Mouse (Mus musculus): ENCODE results near the gene 1700029H14Rik. TPM values are rescaled to one million over a fixed set of nuclear protein-coding genes. Genes with fewer than 3 reads are reported as not detected.

The 1700029H14Rik gene
- polyA plus RNA-seq, 1 experiment: not detected

GRCm38 (mm10) chr8:13513556-13514370 lies 48.5 kb downstream of the 1700029H14Rik start:
- H3K4me1 ChIP-seq (ENCODE audit: control insufficient read depth, insufficient read depth, low read length): peaks cover 21% of the 10 kb centered on the region
- H3K27ac ChIP-seq (ENCODE audit: insufficient read depth, low read depth, low read length): no peak overlapping the region
- no peak overlapping the region for H3K4me3 ChIP-seq (ENCODE audit: insufficient read depth, low read length)
- TF ChIP-seq CTCF (IDR thresholded peaks at IDR 0.05; ENCODE audit: low read depth, low read length): no peak

- no peak for TF ChIP-seq POLR2A (IDR thresholded peaks at IDR 0.05; ENCODE audit: borderline replicate concordance, low read depth, low read length)
- TF ChIP-seq CTCF (IDR thresholded peaks at IDR 0.05; ENCODE audit: low read depth, low read length): no peak
- Histone ChIP-seq H3K27ac (ENCODE audit: insufficient read depth, low read depth, low read length) (no peak overlapping the region), H3K4me3 (ENCODE audit: insufficient read depth, low read length) (no peak overlapping the region), H3K4me1 (ENCODE audit: control insufficient read depth, insufficient read depth, low read length) (peaks cover 28% of the 10 kb centered on the region)
Observed at GRCm38 (mm10) chr8:13512677-13513076, 49.6 kb downstream of the 1700029H14Rik start.

DNA sequence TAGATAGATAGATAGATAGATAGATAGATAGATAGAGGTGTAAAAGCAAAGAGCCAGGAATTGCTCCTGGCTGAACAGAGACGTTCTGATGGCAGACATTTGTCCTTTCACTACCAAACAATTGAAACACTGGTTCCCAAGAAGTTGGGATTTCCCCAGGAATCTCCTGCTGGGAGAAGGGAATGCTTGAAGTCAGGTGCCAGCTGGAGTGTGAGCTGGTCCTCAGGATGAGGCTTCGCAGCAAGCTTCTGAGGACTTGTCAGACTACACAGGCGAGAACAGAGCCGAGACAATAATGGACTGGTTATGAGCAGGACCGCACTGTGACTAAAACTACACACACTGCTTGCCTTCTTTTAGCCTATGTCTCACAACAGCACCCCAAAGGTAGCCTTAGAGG lies 50.2 kb downstream of the 1700029H14Rik start:
- Histone ChIP-seq H3K4me1 (ENCODE audit: control insufficient read depth, insufficient read depth, low read length) (peaks cover 34% of the 10 kb centered on the region), H3K4me3 (ENCODE audit: insufficient read depth, low read length) (no peak overlapping the region), H3K27ac (ENCODE audit: insufficient read depth, low read depth, low read length) (no peak overlapping the region)
- TF ChIP-seq CTCF (IDR thresholded peaks at IDR 0.05; ENCODE audit: low read depth, low read length): no peak
- no peak for TF ChIP-seq POLR2A (IDR thresholded peaks at IDR 0.05; ENCODE audit: borderline replicate concordance, low read depth, low read length)

GRCm38 (mm10) chr8:13507284-13507937 lies 54.9 kb downstream of the 1700029H14Rik start:
- Histone ChIP-seq H3K4me1 (ENCODE audit: control insufficient read depth, insufficient read depth, low read length) (peaks cover 71% of the 10 kb centered on the region), H3K27ac (ENCODE audit: insufficient read depth, low read depth, low read length) (peak overlapping the region; percentile 17), H3K4me3 (ENCODE audit: insufficient read depth, low read length) (no peak overlapping the region)
- TF ChIP-seq CTCF (IDR thresholded peaks at IDR 0.05; ENCODE audit: low read depth, low read length): no peak
- no peak for TF ChIP-seq POLR2A (IDR thresholded peaks at IDR 0.05; ENCODE audit: borderline replicate concordance, low read depth, low read length)

- peak overlapping the region; percentile 17 for H3K27ac ChIP-seq (ENCODE audit: insufficient read depth, low read depth, low read length)
- no peak for TF ChIP-seq POLR2A (IDR thresholded peaks at IDR 0.05; ENCODE audit: borderline replicate concordance, low read depth, low read length)
- no peak for TF ChIP-seq CTCF (IDR thresholded peaks at IDR 0.05; ENCODE audit: low read depth, low read length)
- peaks cover 72% of the 10 kb centered on the region for H3K4me1 ChIP-seq (ENCODE audit: control insufficient read depth, insufficient read depth, low read length)
- no peak overlapping the region for H3K4me3 ChIP-seq (ENCODE audit: insufficient read depth, low read length)
Observed at GRCm38 (mm10) chr8:13506849-13507248, 55.4 kb downstream of the 1700029H14Rik start.

GRCm38 (mm10) chr8:13504894-13505674 lies 57.2 kb downstream of the 1700029H14Rik start:
- TF ChIP-seq CTCF (IDR thresholded peaks at IDR 0.05; ENCODE audit: low read depth, low read length) (no peak), POLR2A (IDR thresholded peaks at IDR 0.05; ENCODE audit: borderline replicate concordance, low read depth, low read length) (no peak)
- Histone ChIP-seq H3K27ac (ENCODE audit: insufficient read depth, low read depth, low read length) (peak overlapping the region; percentile 88), H3K4me1 (ENCODE audit: control insufficient read depth, insufficient read depth, low read length) (peaks cover 75% of the 10 kb centered on the region), H3K4me3 (ENCODE audit: insufficient read depth, low read length) (no peak overlapping the region)

GRCm38 (mm10) chr8:13503936-13504606 lies 58.2 kb downstream of the 1700029H14Rik start:
- H3K4me1 ChIP-seq (ENCODE audit: control insufficient read depth, insufficient read depth, low read length): peaks cover 76% of the 10 kb centered on the region
- H3K4me3 ChIP-seq (ENCODE audit: insufficient read depth, low read length): no peak overlapping the region
- H3K27ac ChIP-seq (ENCODE audit: insufficient read depth, low read depth, low read length): peak overlapping the region; percentile 99
- TF ChIP-seq POLR2A (IDR thresholded peaks at IDR 0.05; ENCODE audit: borderline replicate concordance, low read depth, low read length) (no peak), CTCF (IDR thresholded peaks at IDR 0.05; ENCODE audit: low read depth, low read length) (no peak)

- Histone ChIP-seq H3K4me3 (ENCODE audit: insufficient read depth, low read length) (peak overlapping the region; percentile 16; the same call in 1 of the 2 replicates), H3K4me1 (ENCODE audit: control insufficient read depth, insufficient read depth, low read length) (peaks cover 54% of the 10 kb centered on the region), H3K27ac (ENCODE audit: insufficient read depth, low read depth, low read length) (peak overlapping the region; percentile 97)
- TF ChIP-seq POLR2A (IDR thresholded peaks at IDR 0.05; ENCODE audit: borderline replicate concordance, low read depth, low read length) (no peak), CTCF (IDR thresholded peaks at IDR 0.05; ENCODE audit: low read depth, low read length) (no peak)
Observed at GRCm38 (mm10) chr8:13501221-13501620, 61.0 kb downstream of the 1700029H14Rik start.

Other genes starting within 250 kb of the 1700029H14Rik start
- 50.0 and 52.0 TPM in 2 replicates for gene Tfdp1, start 223.7 kb downstream of the 1700029H14Rik start, polyA plus RNA-seq (2012; ENCODE audit: insufficient read depth, insufficient read length, missing spikeins)
- not detected in 2 replicates for gene Atp4b, start 165.6 kb downstream of the 1700029H14Rik start, polyA plus RNA-seq (2012; ENCODE audit: insufficient read depth, insufficient read length, missing spikeins)
- gene Grk1, start 157.4 kb downstream of the 1700029H14Rik start, polyA plus RNA-seq (2012; ENCODE audit: insufficient read depth, insufficient read length, missing spikeins): not detected in 2 replicates
- gene Tmem255b, start 127.3 kb downstream of the 1700029H14Rik start, polyA plus RNA-seq (2012; ENCODE audit: insufficient read depth, insufficient read length, missing spikeins): not detected in 2 replicates
- gene Gas6, start 68.0 kb downstream of the 1700029H14Rik start, polyA plus RNA-seq (2012; ENCODE audit: insufficient read depth, insufficient read length, missing spikeins): 299 and 319 TPM in 2 replicates
- 69.3 and 83.2 TPM in 2 replicates for gene Rasa3, start 115.1 kb upstream of the 1700029H14Rik start, polyA plus RNA-seq (2012; ENCODE audit: insufficient read depth, insufficient read length, missing spikeins)
- gene Cfap97d2, start 143.4 kb upstream of the 1700029H14Rik start, polyA plus RNA-seq (2012; ENCODE audit: insufficient read depth, insufficient read length, missing spikeins): 0.84 TPM in 1 of 2 replicates, not detected in the other
- gene Cdc16, start 195.2 kb upstream of the 1700029H14Rik start, polyA plus RNA-seq (2012; ENCODE audit: insufficient read depth, insufficient read length, missing spikeins): 32.6 and 36.2 TPM in 2 replicates
- gene Upf3a, start 223.2 kb upstream of the 1700029H14Rik start, polyA plus RNA-seq (2012; ENCODE audit: insufficient read depth, insufficient read length, missing spikeins): 24.0 and 28.8 TPM in 2 replicates